Mouse (Mus musculus) olfactory bulb, adult 2 months (tissue): ENCODE results near the gene Fkbp8. TPM values are rescaled to one million over a fixed set of nuclear protein-coding genes. Genes with fewer than 3 reads are reported as not detected.

Experiments
- H3K27ac ChIP-seq: fragments of 200-500 bp; 2 replicates; pipeline ENCODE4 v1.5.1; 2012; ENCODE audit warnings: low read depth, low read length; ENCODE audit not compliant: insufficient read depth
- H3K4me1 ChIP-seq: fragments of 200-500 bp; 2 replicates; pipeline ENCODE4 v1.6.1; 2012; ENCODE audit warnings: low read length; ENCODE audit not compliant: control insufficient read depth, insufficient read depth
- H3K4me3 ChIP-seq: fragments of 200-500 bp; 2 replicates; pipeline ENCODE4 v1.5.1; 2012; ENCODE audit warnings: mild to moderate bottlenecking, low read depth, low read length, moderate library complexity; ENCODE audit not compliant: insufficient read depth
- CTCF ChIP-seq: fragments of 200-500 bp; IDR thresholded peaks from 2 replicates; pipeline ENCODE4 v1.5.1; 2012; ENCODE audit warnings: low read depth, mild to moderate bottlenecking, low read length, moderate library complexity; ENCODE audit not compliant: insufficient read depth
- POLR2A ChIP-seq: fragments of 200-500 bp; IDR thresholded peaks from 2 replicates; pipeline ENCODE4 v1.6.1; 2012; ENCODE audit warnings: mild to moderate bottlenecking, low read depth, low read length, moderate library complexity; ENCODE audit not compliant: insufficient read depth
- WGBS: fragments of 180-500 bp; shearing (Covaris S2); methylation state at CpG from one replicate; pipeline ENCODE4 v1.1.7; 2018; 5-methylcytosine and 5-hydroxymethylcytosine counted together
- polyA plus RNA-seq: library from polyadenylated mRNA; stranded (reverse); fragments of >200 nt; gene quantifications from 2 replicates; pipeline ENCODE4 v1.2.4, GENCODE M21; 2012; ENCODE audit warnings: low replicate concordance; ENCODE audit not compliant: missing spikeins, insufficient read depth, insufficient read length

Gene Fkbp8
- polyA plus RNA-seq, 1 experiment = not detected

GRCm38 (mm10) chr8:70500386-70501301, 26.9 kb upstream of the Fkbp8 start:
- H3K4me3 ChIP-seq = no peak overlapping the region
- no peak overlapping the region for H3K27ac ChIP-seq
- WGBS = 16% methylated on average over 39 of the region's 39 CpGs
- no peak for TF ChIP-seq CTCF
- no peak for TF ChIP-seq POLR2A
- H3K4me1 ChIP-seq = peaks cover 38% of the 10 kb centered on the region

GRCm38 (mm10) chr8:70501820-70502529, 25.5 kb upstream of the Fkbp8 start:
- TF ChIP-seq POLR2A (no peak), CTCF (no peak)
- no peak overlapping the region for H3K27ac ChIP-seq
- no peak overlapping the region for H3K4me3 ChIP-seq
- peaks cover 42% of the 10 kb centered on the region for H3K4me1 ChIP-seq
- WGBS = 24% methylated on average over 23 of the region's 23 CpGs

- no peak for TF ChIP-seq POLR2A
- TF ChIP-seq CTCF = no peak
- 50% methylated on average over 12 of the region's 12 CpGs for WGBS
- H3K4me3 ChIP-seq = no peak overlapping the region
- H3K4me1 ChIP-seq = peaks cover 42% of the 10 kb centered on the region
- no peak overlapping the region for H3K27ac ChIP-seq
Measured at GRCm38 (mm10) chr8:70502540-70502939, 25.0 kb upstream of the Fkbp8 start.

- 17% methylated on average over 46 of the region's 46 CpGs for WGBS
- Histone ChIP-seq H3K4me1 (peaks cover 42% of the 10 kb centered on the region), H3K27ac (no peak overlapping the region), H3K4me3 (no peak overlapping the region)
- TF ChIP-seq CTCF = peak; percentile 95
- TF ChIP-seq POLR2A = no peak
Measured at GRCm38 (mm10) chr8:70503062-70503750, 24.3 kb upstream of the Fkbp8 start.

- WGBS = 7% methylated on average over 16 of the region's 16 CpGs
- no peak overlapping the region for H3K4me3 ChIP-seq
- no peak for TF ChIP-seq CTCF
- no peak for TF ChIP-seq POLR2A
- peak overlapping the region; percentile 72 for H3K27ac ChIP-seq
- peaks cover 51% of the 10 kb centered on the region for H3K4me1 ChIP-seq
Measured at GRCm38 (mm10) chr8:70504291-70504716, 23.2 kb upstream of the Fkbp8 start.

- TF ChIP-seq CTCF = peak; percentile 73; the same call in 1 of the 2 replicates
- TF ChIP-seq POLR2A = no peak
- WGBS = 43% methylated on average over 3 of the region's 3 CpGs
- no peak overlapping the region for H3K4me3 ChIP-seq
Measured at GRCm38 (mm10) chr8:70504851-70505250, 22.7 kb upstream of the Fkbp8 start.

GRCm38 (mm10) chr8:70505698-70506327, 21.7 kb upstream of the Fkbp8 start:
- Histone ChIP-seq H3K4me1 (peaks cover 50% of the 10 kb centered on the region), H3K27ac (peak overlapping the region; percentile 49; the same call in 1 of the 2 replicates), H3K4me3 (peak overlapping the region; percentile 82)
- no peak for TF ChIP-seq POLR2A
- peak; percentile 15; the same call in 1 of the 2 replicates for TF ChIP-seq CTCF
- WGBS = 24% methylated on average over 32 of the region's 32 CpGs

More at GRCm38 (mm10) chr8:70504851-70505250, 22.7 kb upstream of the Fkbp8 start:
- Histone ChIP-seq H3K4me1 (peaks cover 53% of the 10 kb centered on the region), H3K27ac (peak overlapping the region; percentile 72)
